Mouse (Mus musculus) stomach, embryonic 15.5 days (tissue): Measurements from ENCODE around the gene Hepacam. TPM values are rescaled to one million over a fixed set of nuclear protein-coding genes. Genes with fewer than 3 reads are reported as not detected.

Experiments
- polyA plus RNA-seq: library from polyadenylated mRNA; unstranded; fragments of >200 nt; fragmentation: Nextera tagmentation; extraction: Ambion mirVana; gene quantifications from 2 replicates; pipeline ENCODE4 v1.2.1, GENCODE M21; 2015

The Hepacam gene
- polyA plus RNA-seq, 1 experiment from 2014 or later, result 0.06 TPM

Other genes starting within 250 kb of the Hepacam start
- gene Pknox2, start 219.9 kb upstream of the Hepacam start, polyA plus RNA-seq, result 8.3 and 9.5 TPM in 2 replicates
- 9.8 TPM in 2 replicates for gene Tmem218, start 159.1 kb upstream of the Hepacam start, polyA plus RNA-seq
- gene Slc37a2, start 111.6 kb upstream of the Hepacam start, polyA plus RNA-seq, result 2.2 and 2.4 TPM in 2 replicates
- gene Ccdc15, start 18.9 kb upstream of the Hepacam start, polyA plus RNA-seq, result 6.3 and 6.8 TPM in 2 replicates
- 9.9 and 11.3 TPM in 2 replicates for gene Robo4, start 34.5 kb downstream of the Hepacam start, polyA plus RNA-seq
- gene Robo3, start 65.9 kb downstream of the Hepacam start, polyA plus RNA-seq, result 0.08 and 0.15 TPM in 2 replicates
- 24.8 and 25.0 TPM in 2 replicates for gene Msantd2, start 122.0 kb downstream of the Hepacam start, polyA plus RNA-seq
- gene Esam, start 160.7 kb downstream of the Hepacam start, polyA plus RNA-seq, result 55.3 and 56.1 TPM in 2 replicates
- gene Vsig2, start 171.9 kb downstream of the Hepacam start, polyA plus RNA-seq, result 47.6 and 57.6 TPM in 2 replicates
- 6.6 and 6.9 TPM in 2 replicates for gene Nrgn, start 185.6 kb downstream of the Hepacam start, polyA plus RNA-seq
- gene Siae, start 188.3 kb downstream of the Hepacam start, polyA plus RNA-seq, result 11.1 and 12.5 TPM in 2 replicates
- 4.1 and 6.0 TPM in 2 replicates for gene Spa17, start 246.4 kb downstream of the Hepacam start, polyA plus RNA-seq